Mouse (Mus musculus) cerebellum, postnatal 10 days (tissue): ENCODE data around the gene Taf10.

ENCODE experiments used
- DNase-seq, 2 experiments: peaks; one replicate each; pipeline ENCODE4 v3.0.0; 2021; ENCODE audit warnings: mixed read lengths in 2 of 2

Taf10 gene

GRCm38 (mm10) chr7:105715366-105715765, 28.8 kb downstream of the Taf10 start:
- no peak for DNase-seq

- no peak for DNase-seq
These were observed 35.4 kb downstream of the Taf10 start for GRCm38 (mm10) chr7:105708733-105709132.

DNA sequence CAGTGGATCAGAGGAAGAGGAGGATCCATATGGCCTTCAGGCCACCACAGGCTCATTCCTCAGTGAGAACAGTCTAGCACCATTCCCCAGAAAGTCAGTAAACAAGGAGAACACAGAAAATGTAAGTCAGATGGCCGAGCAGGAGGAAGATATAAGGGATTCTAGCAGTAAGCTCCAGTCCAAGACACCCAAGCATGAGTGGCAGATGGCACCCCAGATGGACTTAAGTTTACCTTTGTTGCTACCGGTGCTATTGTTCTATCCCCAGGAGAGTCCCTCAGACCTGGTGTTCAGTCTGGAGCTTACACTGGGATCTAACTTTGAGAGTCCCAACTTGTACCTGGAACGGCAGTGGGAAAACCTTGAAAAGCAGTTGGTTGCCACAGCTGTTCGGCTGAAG, 40.3 kb downstream of the Taf10 start:
- no peak for DNase-seq

- DNase-seq = no peak
These were observed 41.0 kb downstream of the Taf10 start for GRCm38 (mm10) chr7:105703184-105703583.

DNA sequence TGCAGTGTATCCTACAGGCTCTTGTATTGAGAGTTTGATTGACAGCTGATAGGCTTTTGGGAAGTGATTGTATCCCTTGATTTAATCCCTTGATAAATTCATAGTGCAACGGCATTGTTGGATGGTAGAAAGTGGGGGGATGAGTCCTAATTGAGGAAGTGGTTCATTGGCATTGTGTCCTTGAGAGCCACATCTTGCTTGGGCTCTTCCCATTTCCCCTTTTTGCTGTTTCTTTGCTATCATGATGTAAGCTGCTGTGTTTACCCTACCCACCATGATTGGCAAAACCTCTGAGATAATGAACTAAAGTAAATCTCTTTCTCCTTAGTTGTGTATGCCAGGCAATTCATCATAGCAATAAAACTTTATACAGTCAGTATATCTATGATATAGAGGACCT, 53.3 kb downstream of the Taf10 start:
- no peak for DNase-seq
